Mouse (Mus musculus): Measurements from ENCODE around the gene Srsf11. TPM values are rescaled to one million over a fixed set of nuclear protein-coding genes. Genes with fewer than 3 reads are reported as not detected.
A peak's percentile ranks its signal among the peaks of the same experiment; 100 is the strongest.

Gene Srsf11
- polyA plus RNA-seq (2015; fragmentation: Nextera tagmentation; extraction: Ambion mirVana): 285 and 288 TPM in 2 replicates

DNA sequence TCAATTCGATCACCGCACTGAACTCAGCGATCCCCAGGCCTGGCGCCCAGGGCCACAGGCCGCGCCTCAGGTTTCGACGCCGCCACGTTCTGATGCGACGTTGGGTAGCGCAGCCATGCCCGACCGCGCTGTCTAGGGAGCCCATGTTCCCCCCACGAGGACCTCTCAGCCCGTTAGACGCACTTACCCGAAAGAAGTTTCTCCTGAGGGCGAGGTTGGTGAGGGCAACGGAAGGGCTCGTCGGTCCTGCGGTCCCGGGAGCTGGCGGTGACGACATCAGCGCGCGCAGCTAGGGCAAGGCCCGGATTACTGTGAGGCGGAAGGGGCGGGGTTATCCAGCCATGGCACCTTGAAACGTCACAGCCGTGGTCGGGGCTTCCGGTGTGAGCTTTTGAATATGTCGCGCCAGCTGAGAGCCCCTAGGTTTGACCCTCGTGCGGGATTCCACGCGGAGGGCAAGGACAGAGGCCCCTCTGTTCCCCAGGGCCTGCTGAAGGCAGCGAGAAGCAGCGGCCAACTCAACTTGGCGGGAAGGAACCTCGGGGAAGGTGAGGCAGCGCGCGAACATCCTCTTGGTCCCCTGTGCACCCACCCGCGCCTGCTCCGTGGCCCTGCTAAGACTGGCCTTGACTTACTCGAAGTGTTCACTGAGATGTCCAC is at the start of gene Srsf11, which contains the start of gene Lrrc40:
Srsf11 (minus strand) TSS at position 311 of the 660 bp plus-strand sequence.
Lrrc40 (plus strand) TSS at position 334 of the 660 bp plus-strand sequence.
- H3K36me3 ChIP-seq: no peaks in the 10 kb centered on the region
- H3K9ac ChIP-seq: peak within 1 kb of the TSS; percentile 95
- H3K4me2 ChIP-seq (replicated peaks): peak within 1 kb of the TSS; percentile 62
- no peaks in the 10 kb centered on the region for H3K9me3 ChIP-seq (replicated peaks)
- WGBS: under 1% methylated on average over 55 of the region's 55 CpGs
- peaks cover 24% of the 10 kb centered on the region for H3K4me1 ChIP-seq
- ATAC-seq (ENCODE audit: insufficient number of reproducible peaks, low FRiP score, low TSS enrichment, low read depth): peak; percentile 97
- H3K4me3 ChIP-seq (replicated peaks): peak within 1 kb of the TSS; percentile 82
- H3K27ac ChIP-seq (replicated peaks): peak within 1 kb of the TSS; percentile 88
- no peaks in the 10 kb centered on the region for H3K27me3 ChIP-seq

DNA sequence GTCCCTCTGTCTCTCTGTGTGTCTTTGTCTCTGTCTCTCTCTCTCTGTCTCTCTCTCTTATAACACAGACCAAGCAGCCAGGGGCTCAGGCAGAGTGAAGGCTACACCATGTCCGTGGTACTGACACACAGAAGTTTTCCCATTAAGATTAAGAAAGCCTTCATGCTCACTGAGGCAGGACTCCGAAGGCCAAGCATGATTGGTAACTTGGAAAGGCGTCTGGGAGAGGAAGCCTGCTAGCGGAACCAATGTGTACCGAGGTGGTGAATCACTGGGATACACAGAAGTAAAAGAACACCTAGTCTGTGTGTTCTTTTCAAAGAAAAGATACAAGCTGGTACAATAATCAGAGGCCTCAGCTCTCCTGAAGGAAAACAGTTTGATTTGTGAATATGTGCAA is 41.4 kb upstream of the Srsf11 start:
- Histone ChIP-seq H3K36me3 (no peaks in the 10 kb centered on the region), H3K9me3 (replicated peaks) (no peaks in the 10 kb centered on the region), H3K9ac (no peak overlapping the region), H3K4me1 (no peaks in the 10 kb centered on the region), H3K27ac (replicated peaks) (no peak overlapping the region), H3K27me3 (no peaks in the 10 kb centered on the region), H3K4me2 (replicated peaks) (no peak overlapping the region), H3K4me3 (replicated peaks) (no peak overlapping the region)
- no peak for ATAC-seq (ENCODE audit: insufficient number of reproducible peaks, low FRiP score, low TSS enrichment, low read depth)
- 72% methylated on average over 5 of the region's 5 CpGs for WGBS

DNA sequence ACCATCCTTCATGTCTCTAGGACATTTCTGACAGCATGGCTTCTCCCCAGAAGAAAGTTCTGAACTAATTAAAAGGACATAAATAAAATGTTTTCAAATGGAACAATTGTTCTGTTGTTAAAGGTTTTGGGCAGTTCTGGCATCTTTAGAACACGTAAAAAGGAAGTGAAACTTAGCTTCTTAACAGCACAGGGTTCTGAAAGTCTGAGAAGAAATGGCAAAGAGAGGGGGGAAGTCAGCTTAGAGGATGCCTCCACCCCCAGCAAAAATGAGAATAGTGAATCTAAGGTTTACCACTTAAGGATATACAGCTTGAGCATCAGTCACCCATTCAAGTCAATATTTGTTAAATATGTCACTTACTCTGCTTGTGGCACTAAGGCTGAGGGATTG is 40.9 kb upstream of the Srsf11 start:
- no peak for ATAC-seq (ENCODE audit: insufficient number of reproducible peaks, low FRiP score, low TSS enrichment, low read depth)
- H3K36me3 ChIP-seq: no peaks in the 10 kb centered on the region
- H3K9ac ChIP-seq: no peak overlapping the region
- H3K4me2 ChIP-seq (replicated peaks): no peak overlapping the region
- no peaks in the 10 kb centered on the region for H3K27me3 ChIP-seq
- H3K27ac ChIP-seq (replicated peaks): no peak overlapping the region
- no peaks in the 10 kb centered on the region for H3K4me1 ChIP-seq
- WGBS: 54% methylated on average over 1 of the region's 1 CpGs
- H3K9me3 ChIP-seq (replicated peaks): no peaks in the 10 kb centered on the region
- no peak overlapping the region for H3K4me3 ChIP-seq (replicated peaks)

DNA sequence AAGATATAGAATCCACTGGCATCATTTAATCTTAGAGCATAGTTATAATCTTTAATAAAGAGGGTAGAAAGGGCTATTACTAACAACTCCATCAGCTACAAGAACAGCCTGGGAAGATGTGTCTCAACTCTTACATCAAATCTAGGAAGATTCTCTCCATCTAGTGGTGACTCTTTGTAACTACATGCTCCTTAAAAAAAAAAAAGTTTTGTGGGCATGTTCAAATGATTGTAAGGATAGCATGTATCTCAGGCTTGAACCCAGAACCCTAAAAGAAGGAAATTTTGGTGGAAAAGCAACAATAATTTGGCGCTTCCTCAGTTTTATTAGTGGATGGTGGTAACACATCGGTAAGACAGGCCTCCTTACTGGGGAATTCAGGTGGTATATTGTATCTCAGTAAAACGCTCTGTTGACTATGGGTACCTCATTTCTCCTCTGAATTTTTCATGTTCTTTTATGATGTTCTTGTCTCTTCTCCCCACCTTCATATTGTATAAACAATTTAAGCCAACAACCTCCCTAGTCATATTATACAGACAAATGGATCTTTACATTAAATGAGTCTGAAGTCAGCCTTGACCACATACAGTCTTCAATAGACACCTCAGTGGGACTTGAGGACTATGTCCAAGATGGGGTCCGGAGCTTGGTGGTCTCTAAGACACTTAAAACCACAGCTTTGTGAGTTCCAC is 40.4 kb upstream of the Srsf11 start:
- H3K4me2 ChIP-seq (replicated peaks): no peak overlapping the region
- H3K27ac ChIP-seq (replicated peaks): no peak overlapping the region
- H3K36me3 ChIP-seq: no peaks in the 10 kb centered on the region
- no peaks in the 10 kb centered on the region for H3K27me3 ChIP-seq
- no peaks in the 10 kb centered on the region for H3K9me3 ChIP-seq (replicated peaks)
- ATAC-seq (ENCODE audit: insufficient number of reproducible peaks, low FRiP score, low TSS enrichment, low read depth): no peak
- no peak overlapping the region for H3K4me3 ChIP-seq (replicated peaks)
- H3K4me1 ChIP-seq: no peaks in the 10 kb centered on the region
- H3K9ac ChIP-seq: no peak overlapping the region
- WGBS: 39% methylated on average over 4 of the region's 4 CpGs

DNA sequence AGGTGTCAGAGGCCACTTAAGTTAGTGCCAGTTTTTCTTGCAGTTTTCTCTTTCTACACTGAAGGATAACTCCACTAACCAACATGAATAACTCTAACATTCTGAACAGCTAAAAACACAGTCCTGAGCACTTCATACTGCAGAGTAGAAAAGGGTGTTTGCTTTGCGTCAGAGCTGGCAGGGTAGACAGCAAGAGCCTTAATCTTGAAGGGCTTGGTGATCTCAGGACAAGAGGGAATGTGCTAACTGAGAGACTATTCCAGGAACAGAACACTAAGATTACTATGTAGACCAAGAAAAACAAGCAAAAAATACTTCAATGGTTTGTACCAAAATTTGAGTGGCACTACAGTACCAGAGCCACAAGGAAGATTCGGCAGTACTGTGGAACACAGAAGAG is 38.6 kb upstream of the Srsf11 start:
- WGBS: 89% methylated on average over 2 of the region's 2 CpGs
- H3K27me3 ChIP-seq: no peaks in the 10 kb centered on the region
- no peak for ATAC-seq (ENCODE audit: insufficient number of reproducible peaks, low FRiP score, low TSS enrichment, low read depth)
- no peak overlapping the region for H3K4me3 ChIP-seq (replicated peaks)
- no peak overlapping the region for H3K27ac ChIP-seq (replicated peaks)
- no peaks in the 10 kb centered on the region for H3K36me3 ChIP-seq
- H3K9ac ChIP-seq: no peak overlapping the region
- no peaks in the 10 kb centered on the region for H3K9me3 ChIP-seq (replicated peaks)
- no peak overlapping the region for H3K4me2 ChIP-seq (replicated peaks)
- no peaks in the 10 kb centered on the region for H3K4me1 ChIP-seq

DNA sequence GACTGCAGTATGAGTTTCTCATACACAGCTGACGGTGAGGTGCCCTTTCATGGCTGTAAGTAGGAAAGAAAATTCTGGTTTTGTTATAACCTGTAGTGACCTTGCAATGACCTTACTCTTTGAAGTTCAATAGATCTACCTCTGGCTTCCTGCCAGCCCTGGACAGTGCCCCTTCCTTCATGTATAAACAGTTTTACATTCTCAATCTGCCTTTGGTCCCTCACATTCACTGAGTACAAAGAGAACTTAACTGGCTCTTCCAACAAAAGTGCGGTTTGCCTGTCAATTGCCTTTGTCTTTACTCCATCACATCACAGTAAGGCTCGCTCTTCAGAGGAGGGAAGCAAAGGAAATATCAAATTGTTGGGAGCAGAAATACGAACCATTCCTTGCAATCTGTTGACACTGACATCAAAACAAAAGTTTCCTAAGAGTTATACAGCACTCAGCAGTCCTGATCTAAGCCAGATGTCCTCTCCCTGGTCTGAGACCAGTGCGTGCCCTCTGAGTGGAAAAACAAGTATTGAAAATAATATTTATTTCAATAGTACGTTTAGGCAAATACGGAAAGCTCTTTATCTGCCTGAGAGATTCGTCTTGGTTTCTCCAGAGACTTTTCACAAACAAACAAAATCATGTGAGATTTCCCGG is 32.3 kb upstream of the Srsf11 start:
- Histone ChIP-seq H3K36me3 (0 out of 2 replicates have a peak, but pooled peaks cover 6% of the 10 kb centered on the region), H3K4me1 (no peaks in the 10 kb centered on the region), H3K27ac (replicated peaks) (no peak overlapping the region), H3K4me3 (replicated peaks) (no peak overlapping the region), H3K9me3 (replicated peaks) (no peaks in the 10 kb centered on the region), H3K9ac (no peak overlapping the region), H3K4me2 (replicated peaks) (no peak overlapping the region), H3K27me3 (no peaks in the 10 kb centered on the region)
- no peak for ATAC-seq (ENCODE audit: insufficient number of reproducible peaks, low FRiP score, low TSS enrichment, low read depth)
- 43% methylated on average over 9 of the region's 9 CpGs for WGBS

DNA sequence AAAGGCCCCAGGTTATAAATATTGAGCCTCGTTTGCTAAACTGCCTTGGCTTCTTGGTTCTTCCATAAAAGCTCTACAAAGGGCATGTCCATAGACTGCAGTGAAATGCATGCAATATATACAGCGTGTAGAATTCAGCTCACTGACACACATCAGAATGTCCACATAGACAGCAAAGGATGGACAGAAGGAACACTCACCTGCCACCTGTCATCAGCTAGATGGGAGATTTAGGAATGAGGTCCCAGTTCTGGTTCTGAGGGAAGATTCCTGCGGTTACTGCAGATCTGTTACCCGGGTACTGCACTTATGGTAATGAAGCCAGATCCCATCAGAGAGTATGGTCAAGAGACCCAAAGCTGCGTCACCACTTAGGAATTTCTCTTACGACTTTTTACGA is 31.5 kb upstream of the Srsf11 start:
- H3K27me3 ChIP-seq: no peaks in the 10 kb centered on the region
- no peaks in the 10 kb centered on the region for H3K4me1 ChIP-seq
- no peak overlapping the region for H3K4me2 ChIP-seq (replicated peaks)
- ATAC-seq (ENCODE audit: insufficient number of reproducible peaks, low FRiP score, low TSS enrichment, low read depth): no peak
- no peak overlapping the region for H3K9ac ChIP-seq
- H3K36me3 ChIP-seq: 0 out of 2 replicates have a peak, but pooled peaks cover 6% of the 10 kb centered on the region
- WGBS: 67% methylated on average over 7 of the region's 7 CpGs
- no peak overlapping the region for H3K4me3 ChIP-seq (replicated peaks)
- H3K9me3 ChIP-seq (replicated peaks): no peaks in the 10 kb centered on the region
- no peak overlapping the region for H3K27ac ChIP-seq (replicated peaks)

DNA sequence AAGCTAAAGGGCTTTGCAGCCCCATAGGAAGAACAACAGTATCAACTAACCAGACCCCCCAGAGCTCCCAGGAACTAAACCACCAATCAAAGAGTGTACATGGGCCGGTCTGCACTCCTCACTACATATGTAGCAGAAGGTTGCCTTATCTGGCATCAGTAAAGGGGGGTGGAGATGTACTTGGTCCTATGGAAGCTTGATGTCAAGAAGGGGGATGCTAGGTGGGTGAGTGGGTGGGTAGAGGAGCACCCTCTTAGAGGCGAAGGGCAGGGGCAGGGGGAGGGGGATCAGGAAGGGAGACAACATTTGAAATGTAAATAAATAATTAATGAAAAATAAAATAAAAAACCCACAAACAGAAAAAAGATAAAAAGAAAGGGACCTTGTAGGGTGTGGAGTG is 28.8 kb upstream of the Srsf11 start:
- Histone ChIP-seq H3K36me3 (peaks cover 6% of the 10 kb centered on the region; the same call in 1 of the 2 replicates), H3K4me3 (replicated peaks) (no peak overlapping the region), H3K27me3 (no peaks in the 10 kb centered on the region), H3K27ac (replicated peaks) (no peak overlapping the region), H3K4me2 (replicated peaks) (no peak overlapping the region), H3K9me3 (replicated peaks) (no peaks in the 10 kb centered on the region), H3K9ac (no peak overlapping the region), H3K4me1 (no peaks in the 10 kb centered on the region)
- no peak for ATAC-seq (ENCODE audit: insufficient number of reproducible peaks, low FRiP score, low TSS enrichment, low read depth)
- 95% methylated on average over 2 of the region's 2 CpGs for WGBS

DNA sequence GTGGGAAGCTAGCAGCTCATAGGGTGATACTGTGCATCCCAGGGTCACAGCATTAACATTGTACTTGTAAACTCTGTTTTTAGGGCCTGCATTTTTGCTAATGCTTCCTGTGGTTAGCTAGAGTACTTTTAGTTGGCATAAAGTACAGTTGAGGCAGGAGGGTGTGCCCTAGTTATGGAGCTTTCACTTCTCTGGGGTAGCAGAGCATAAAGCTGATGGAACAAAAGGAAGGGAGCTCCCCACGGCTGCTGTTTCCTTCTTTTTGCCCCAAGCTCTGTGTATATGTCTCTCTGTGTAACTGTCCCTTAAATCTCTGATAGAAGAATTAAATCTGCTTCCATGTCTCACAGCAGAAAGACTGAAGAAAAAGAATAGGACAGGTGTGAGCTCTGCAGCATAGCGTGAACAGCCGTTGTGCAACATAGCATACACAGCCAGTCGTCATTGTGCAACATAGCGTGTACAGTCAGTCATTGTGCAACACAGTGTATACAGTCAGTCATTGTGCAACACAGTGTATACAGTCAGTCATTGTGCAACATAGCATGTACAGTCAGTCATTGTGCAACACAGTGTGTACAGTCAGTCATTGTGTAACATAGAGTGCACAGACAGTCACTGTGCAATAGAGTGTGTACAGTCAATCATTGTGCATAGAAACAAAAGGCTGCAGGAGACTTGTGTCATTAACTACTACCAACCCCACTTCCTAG is 25.5 kb upstream of the Srsf11 start:
- WGBS: 88% methylated on average over 5 of the region's 5 CpGs
- Histone ChIP-seq H3K4me2 (replicated peaks) (no peak overlapping the region), H3K9me3 (replicated peaks) (no peaks in the 10 kb centered on the region), H3K27ac (replicated peaks) (no peak overlapping the region), H3K4me1 (no peaks in the 10 kb centered on the region), H3K9ac (no peak overlapping the region), H3K36me3 (peaks cover 20% of the 10 kb centered on the region), H3K4me3 (replicated peaks) (no peak overlapping the region), H3K27me3 (no peaks in the 10 kb centered on the region)
- no peak for ATAC-seq (ENCODE audit: insufficient number of reproducible peaks, low FRiP score, low TSS enrichment, low read depth)

DNA sequence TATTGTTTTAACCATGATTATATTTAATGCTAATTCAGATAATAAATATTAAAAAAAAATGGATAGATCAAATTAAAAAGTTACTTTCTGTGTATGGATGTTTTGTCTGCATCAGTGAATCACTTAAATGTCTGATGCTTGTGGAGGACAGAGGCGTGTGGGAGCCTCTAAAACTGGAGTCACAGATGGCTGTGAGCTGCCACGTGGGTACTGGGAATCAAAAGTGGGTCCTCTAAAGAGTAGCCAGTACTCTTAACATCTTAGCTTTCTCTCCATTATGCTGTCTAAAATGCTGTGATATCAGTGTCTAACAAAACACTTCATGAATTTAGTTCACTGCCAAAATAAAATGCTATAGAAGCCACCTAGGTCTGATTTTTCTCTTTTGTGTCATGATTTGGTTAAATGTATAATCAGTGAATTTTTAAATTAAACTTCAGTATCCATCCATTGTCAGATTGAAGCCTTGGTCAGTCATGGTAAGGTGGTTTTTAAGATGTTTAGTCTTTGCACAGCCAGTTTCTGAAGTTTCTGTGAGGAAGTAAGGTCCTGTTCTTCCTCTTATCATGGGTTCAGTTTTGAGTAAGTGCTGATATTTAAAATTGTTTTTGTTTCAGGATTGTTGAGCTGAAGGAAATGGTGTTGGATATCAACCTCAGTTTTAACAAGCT is 24.3 kb upstream of the Srsf11 start:
- Histone ChIP-seq H3K9me3 (replicated peaks) (no peaks in the 10 kb centered on the region), H3K9ac (no peak overlapping the region), H3K27me3 (no peaks in the 10 kb centered on the region), H3K4me2 (replicated peaks) (no peak overlapping the region), H3K27ac (replicated peaks) (no peak overlapping the region), H3K36me3 (peaks cover 33% of the 10 kb centered on the region), H3K4me1 (no peaks in the 10 kb centered on the region), H3K4me3 (replicated peaks) (no peak overlapping the region)
- ATAC-seq (ENCODE audit: insufficient number of reproducible peaks, low FRiP score, low TSS enrichment, low read depth): no peak
- WGBS: 87% methylated on average over 2 of the region's 2 CpGs

DNA sequence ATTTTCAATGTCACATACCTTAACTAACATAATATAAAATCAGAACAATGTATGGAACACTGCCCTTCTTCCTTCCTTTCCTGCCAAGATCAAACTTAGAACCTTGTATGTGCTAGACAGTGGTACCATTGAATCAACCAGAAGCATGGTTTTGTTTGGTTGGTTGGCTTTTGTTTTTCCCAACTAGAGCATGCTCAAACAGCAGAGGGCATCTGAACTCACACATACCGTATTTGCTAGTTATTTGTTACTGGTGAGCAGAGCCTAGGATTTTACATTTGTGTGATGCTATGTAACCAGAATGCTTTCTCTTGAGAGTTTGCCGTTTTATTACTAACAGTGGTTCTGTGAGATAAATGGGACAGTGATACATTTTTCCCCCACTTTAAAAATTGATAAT is 13.1 kb upstream of the Srsf11 start:
- H3K9ac ChIP-seq: no peak overlapping the region
- no peaks in the 10 kb centered on the region for H3K27me3 ChIP-seq
- 80% methylated on average over 2 of the region's 2 CpGs for WGBS
- no peaks in the 10 kb centered on the region for H3K36me3 ChIP-seq
- no peak overlapping the region for H3K27ac ChIP-seq (replicated peaks)
- no peaks in the 10 kb centered on the region for H3K9me3 ChIP-seq (replicated peaks)
- no peaks in the 10 kb centered on the region for H3K4me1 ChIP-seq
- no peak overlapping the region for H3K4me2 ChIP-seq (replicated peaks)
- H3K4me3 ChIP-seq (replicated peaks): no peak overlapping the region
- no peak for ATAC-seq (ENCODE audit: insufficient number of reproducible peaks, low FRiP score, low TSS enrichment, low read depth)

Data from embryonic facial prominence, embryonic 15.5 days (tissue).